Mouse (Mus musculus) forebrain, embryonic 12.5 days (tissue): ENCODE results near the gene Prok2. TPM values are rescaled to one million over a fixed set of nuclear protein-coding genes. Genes with fewer than 3 reads are reported as not detected.

ENCODE experiments used
- ATAC-seq: fragments of 200-750 bp; cut with Nextera tagmentation; 2 replicates; pipeline ENCODE4 v1.8.0; 2017; ENCODE audit warnings: moderate TSS enrichment; ENCODE audit not compliant: low FRiP score
- H3K27ac ChIP-seq: fragments of 300-500 bp; sonication (generic); 2 replicates; pipeline ENCODE4 v1.5.1; 2016; ENCODE audit warnings: mild to moderate bottlenecking
- H3K27me3 ChIP-seq: fragments of 300-500 bp; sonication (generic); 2 replicates; pipeline ENCODE4 v1.6.1; 2016; ENCODE audit warnings: mild to moderate bottlenecking
- H3K36me3 ChIP-seq: fragments of 300-500 bp; sonication (generic); replicated peaks from 2 replicates; pipeline ENCODE4 v1.6.1; 2016; ENCODE audit warnings: mild to moderate bottlenecking
- H3K4me1 ChIP-seq: fragments of 300-500 bp; sonication (generic); 2 replicates; pipeline ENCODE4 v1.6.1; 2016
- H3K4me2 ChIP-seq: fragments of 300-500 bp; sonication (generic); 2 replicates; pipeline ENCODE4 v1.6.1; 2016; ENCODE audit warnings: mild to moderate bottlenecking, moderate library complexity
- H3K4me3 ChIP-seq: fragments of 300-500 bp; sonication (generic); replicated peaks from 2 replicates; pipeline ENCODE4 v1.5.1; 2016; ENCODE audit warnings: mild to moderate bottlenecking
- H3K9ac ChIP-seq: fragments of 300-500 bp; sonication (generic); 2 replicates; pipeline ENCODE4 v1.6.1; 2016; ENCODE audit warnings: mild to moderate bottlenecking
- H3K9me3 ChIP-seq: fragments of 300-500 bp; sonication (generic); 2 replicates; pipeline ENCODE4 v1.6.1; 2016
- WGBS: fragments of 180-500 bp; shearing (Covaris S2); methylation state at CpG from one replicate; pipeline ENCODE4 v1.1.7; 2016; 5-methylcytosine and 5-hydroxymethylcytosine counted together
- polyA plus RNA-seq: library from polyadenylated mRNA; unstranded; fragments of >200 nt; fragmentation: Nextera tagmentation; extraction: Ambion mirVana; gene quantifications from 2 replicates; pipeline ENCODE4 v1.2.1, GENCODE M21; 2016

Gene Prok2
- polyA plus RNA-seq: 1.1 and 2.1 TPM in 2 replicates

DNA sequence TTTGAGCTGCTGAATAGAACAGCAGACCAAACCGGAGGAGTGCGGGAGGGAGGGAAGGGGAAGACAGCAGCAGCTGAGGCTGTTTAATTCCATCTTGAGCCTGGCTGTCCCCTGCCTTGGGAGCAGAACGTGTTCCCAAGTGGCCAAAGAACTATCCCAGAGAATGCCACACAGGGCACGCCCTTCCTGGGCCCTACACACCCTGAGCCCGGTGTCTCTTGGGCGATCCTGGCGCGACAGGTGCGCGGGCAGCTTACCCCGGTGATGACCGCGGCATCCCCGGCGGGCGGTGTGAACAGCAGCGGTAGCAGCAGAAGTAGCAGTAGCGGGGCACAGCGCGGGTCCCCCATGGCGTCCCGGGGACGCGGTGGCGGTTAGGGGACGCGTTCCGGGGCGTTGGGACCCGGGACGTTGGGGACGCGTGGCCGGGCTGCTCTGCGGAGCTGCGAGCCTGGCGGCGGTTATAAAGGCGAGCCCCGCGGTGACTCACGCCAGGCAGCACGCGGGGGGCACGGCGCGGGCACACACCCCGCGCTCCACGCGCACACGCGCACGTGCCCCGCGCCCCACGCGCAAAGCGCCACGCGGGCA is at the start of gene Prok2:
Prok2 (minus strand) TSS at position 422 of the 591 bp plus-strand sequence.
- H3K4me3 ChIP-seq: peak within 1 kb of the TSS; percentile 58
- H3K27ac ChIP-seq: no peak within 1 kb of the TSS
- peak within 1 kb of the TSS; percentile 98 for H3K4me2 ChIP-seq
- WGBS: 0% methylated on average over 61 of the region's 61 CpGs
- peak within 1 kb of the TSS; percentile 62 for H3K9ac ChIP-seq
- H3K36me3 ChIP-seq: no peaks in the 10 kb centered on the region
- H3K4me1 ChIP-seq: peaks cover 8% of the 10 kb centered on the region
- H3K27me3 ChIP-seq: peaks cover 64% of the 10 kb centered on the region
- ATAC-seq: 0 out of 2 replicates have a peak, but pooled peaks have one; percentile 36
- no peaks in the 10 kb centered on the region for H3K9me3 ChIP-seq

DNA sequence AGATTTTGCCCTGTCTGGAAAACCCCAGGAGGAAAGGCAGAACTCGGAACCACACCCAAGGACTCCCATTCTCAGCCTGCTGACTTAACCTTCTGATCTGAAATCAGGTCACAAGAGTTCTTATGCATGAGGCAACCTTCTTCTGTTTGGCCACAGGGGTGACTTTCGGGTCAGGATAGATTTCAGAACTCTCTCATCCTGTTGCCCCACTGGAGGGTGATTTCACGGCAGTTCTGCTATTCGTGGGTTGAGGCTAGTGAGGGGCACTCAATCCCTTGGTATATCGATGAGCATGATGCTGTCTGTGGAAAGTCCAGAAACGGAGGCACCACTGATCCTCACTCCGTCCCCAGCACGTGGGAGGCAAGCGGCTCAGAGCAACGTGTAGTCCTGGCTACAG is 48.5 kb upstream of the Prok2 start:
- Histone ChIP-seq H3K4me1 (no peaks in the 10 kb centered on the region), H3K27me3 (no peaks in the 10 kb centered on the region), H3K27ac (no peak overlapping the region), H3K9ac (no peak overlapping the region), H3K4me3 (no peak overlapping the region), H3K36me3 (no peaks in the 10 kb centered on the region), H3K9me3 (no peaks in the 10 kb centered on the region), H3K4me2 (no peak overlapping the region)
- no peak for ATAC-seq
- 79% methylated on average over 10 of the region's 10 CpGs for WGBS

DNA sequence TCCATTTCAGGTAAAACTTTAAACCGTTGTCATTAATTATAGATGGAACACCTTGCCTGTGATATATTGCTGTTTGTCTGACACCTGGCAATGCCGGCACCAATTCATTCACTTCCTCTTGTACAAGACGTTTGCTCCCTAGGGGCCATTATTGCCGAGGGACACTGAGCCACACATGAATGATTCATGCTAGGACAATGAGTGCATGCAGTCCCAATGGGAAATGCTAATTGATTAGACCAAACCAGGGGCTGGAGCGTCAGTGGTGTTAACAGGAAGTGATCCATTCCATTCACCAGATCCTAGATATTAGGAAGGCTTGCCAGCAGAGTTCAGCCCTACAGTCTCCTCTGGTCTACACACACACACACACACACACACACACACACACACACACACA is 42.3 kb upstream of the Prok2 start:
- no peak overlapping the region for H3K9ac ChIP-seq
- no peak overlapping the region for H3K27ac ChIP-seq
- no peak overlapping the region for H3K4me2 ChIP-seq
- no peaks in the 10 kb centered on the region for H3K36me3 ChIP-seq
- no peaks in the 10 kb centered on the region for H3K9me3 ChIP-seq
- 34% methylated on average over 5 of the region's 5 CpGs for WGBS
- H3K27me3 ChIP-seq: no peaks in the 10 kb centered on the region
- no peak overlapping the region for H3K4me3 ChIP-seq
- H3K4me1 ChIP-seq: peaks cover 3% of the 10 kb centered on the region
- ATAC-seq: no peak

DNA sequence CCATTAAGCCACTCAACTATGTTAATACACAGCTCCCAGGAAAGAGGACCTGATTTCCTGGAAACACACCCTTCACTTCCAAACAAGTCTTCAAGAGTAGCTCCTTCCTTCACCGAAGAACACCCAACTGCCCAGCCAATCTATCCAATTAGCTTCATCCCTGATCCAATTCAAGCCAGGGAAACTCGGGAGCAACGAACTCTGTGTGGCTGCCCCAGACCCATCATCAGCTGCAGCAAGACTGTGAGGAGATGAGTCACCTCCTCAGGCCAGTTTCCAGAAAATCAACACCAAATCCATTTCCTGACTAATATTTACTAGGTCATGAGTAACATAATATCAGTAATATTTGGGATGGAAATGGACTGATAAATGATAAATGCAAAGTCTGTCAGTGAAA is 38.7 kb upstream of the Prok2 start:
- 86% methylated on average over 3 of the region's 3 CpGs for WGBS
- Histone ChIP-seq H3K36me3 (no peaks in the 10 kb centered on the region), H3K9ac (no peak overlapping the region), H3K27me3 (no peaks in the 10 kb centered on the region), H3K27ac (no peak overlapping the region), H3K4me2 (no peak overlapping the region), H3K4me3 (no peak overlapping the region), H3K4me1 (peaks cover 12% of the 10 kb centered on the region), H3K9me3 (no peaks in the 10 kb centered on the region)
- no peak for ATAC-seq

DNA sequence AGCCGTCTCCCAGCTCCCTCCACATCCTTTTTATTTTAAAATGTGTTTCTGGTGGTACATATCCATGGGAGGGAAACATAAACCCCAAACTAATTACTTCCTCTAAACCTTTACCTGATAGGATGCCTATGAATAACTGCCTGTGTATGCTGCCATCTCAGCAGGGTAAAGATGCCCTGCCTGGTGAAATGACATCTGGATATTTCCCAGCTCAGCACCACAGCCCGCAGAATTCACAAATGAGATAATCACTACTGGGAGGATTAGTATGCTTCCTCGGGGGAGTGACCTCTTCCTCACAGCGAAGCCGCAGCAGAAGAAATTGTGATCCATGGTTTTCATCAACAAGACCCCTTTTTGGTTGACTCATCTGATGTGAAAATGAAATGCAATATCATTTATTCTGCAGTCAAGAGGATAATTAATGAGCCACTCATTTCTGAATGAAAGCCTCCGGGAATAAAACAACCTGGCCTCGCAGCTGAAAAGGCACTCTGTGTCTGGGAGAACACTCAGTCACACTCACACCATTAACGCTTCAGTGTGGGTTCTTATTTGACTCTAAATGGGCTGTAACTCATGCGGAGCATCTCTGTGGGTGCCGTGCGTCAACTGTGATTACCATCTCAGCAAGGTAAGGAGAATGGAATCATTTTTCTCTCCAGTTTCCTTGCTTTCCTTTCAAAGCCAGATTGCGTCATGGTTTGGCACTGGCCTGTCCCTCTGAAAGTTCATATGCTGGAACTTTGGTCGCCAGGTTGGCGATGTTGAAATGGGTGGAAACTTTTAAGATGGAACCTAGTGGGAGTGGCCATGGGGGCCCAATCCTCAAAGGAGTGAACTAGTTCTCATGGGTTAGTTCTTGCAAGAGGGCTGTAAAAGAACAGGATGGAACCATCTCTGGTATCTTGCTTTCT is 36.1 kb upstream of the Prok2 start:
- Histone ChIP-seq H3K9ac (no peak overlapping the region), H3K4me3 (no peak overlapping the region), H3K27ac (0 out of 2 replicates have a peak overlapping the region, but pooled peaks have one; percentile 31), H3K4me2 (no peak overlapping the region), H3K36me3 (no peaks in the 10 kb centered on the region), H3K27me3 (no peaks in the 10 kb centered on the region), H3K4me1 (peaks cover 9% of the 10 kb centered on the region), H3K9me3 (no peaks in the 10 kb centered on the region)
- no peak for ATAC-seq
- 52% methylated on average over 14 of the region's 14 CpGs for WGBS

DNA sequence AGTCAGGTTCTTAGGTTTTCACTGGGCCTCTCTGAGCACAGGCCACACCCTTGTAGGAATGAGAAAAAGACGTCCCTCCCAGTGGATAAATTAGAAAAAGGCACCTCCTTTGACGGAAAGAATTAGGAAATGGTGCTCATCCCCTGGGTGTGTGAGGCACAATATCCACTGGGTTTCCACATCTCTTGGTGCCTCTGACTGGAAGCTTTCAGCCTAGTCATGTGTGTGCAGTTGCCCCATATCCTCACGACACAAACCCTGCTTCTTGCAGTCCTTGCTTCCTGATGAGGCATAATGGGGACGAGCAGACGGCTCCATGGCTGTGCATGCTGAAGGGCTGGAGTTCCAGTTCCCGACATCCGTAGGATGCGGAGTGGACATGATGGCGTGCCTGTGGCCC is 29.9 kb upstream of the Prok2 start:
- no peak for ATAC-seq
- Histone ChIP-seq H3K9me3 (no peaks in the 10 kb centered on the region), H3K36me3 (no peaks in the 10 kb centered on the region), H3K4me3 (no peak overlapping the region), H3K9ac (no peak overlapping the region), H3K4me2 (no peak overlapping the region), H3K27me3 (no peaks in the 10 kb centered on the region), H3K4me1 (no peaks in the 10 kb centered on the region), H3K27ac (no peak overlapping the region)
- 83% methylated on average over 9 of the region's 9 CpGs for WGBS

DNA sequence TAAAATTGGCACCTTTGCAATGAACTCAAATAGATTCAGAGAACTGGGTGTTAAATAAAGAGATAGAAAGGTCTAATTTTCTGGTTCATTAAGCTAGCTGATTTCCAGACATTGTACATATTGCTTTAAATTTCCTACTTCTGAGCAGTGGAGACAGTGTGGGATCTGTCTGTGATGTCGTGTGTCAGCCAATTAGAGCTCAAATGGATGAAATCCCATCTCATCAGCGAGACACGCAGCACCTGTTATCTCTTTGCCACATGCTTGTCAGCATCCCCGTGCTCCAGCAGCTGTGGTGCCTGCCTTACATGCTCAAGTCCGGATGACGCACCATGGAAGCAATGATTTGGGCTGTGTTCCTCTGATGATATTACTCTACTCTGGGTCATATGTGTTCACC is 25.1 kb upstream of the Prok2 start:
- Histone ChIP-seq H3K27me3 (no peaks in the 10 kb centered on the region), H3K36me3 (no peaks in the 10 kb centered on the region), H3K4me3 (no peak overlapping the region), H3K9ac (no peak overlapping the region), H3K4me1 (no peaks in the 10 kb centered on the region), H3K4me2 (no peak overlapping the region), H3K9me3 (no peaks in the 10 kb centered on the region), H3K27ac (no peak overlapping the region)
- ATAC-seq: no peak
- WGBS: 57% methylated on average over 6 of the region's 6 CpGs

DNA sequence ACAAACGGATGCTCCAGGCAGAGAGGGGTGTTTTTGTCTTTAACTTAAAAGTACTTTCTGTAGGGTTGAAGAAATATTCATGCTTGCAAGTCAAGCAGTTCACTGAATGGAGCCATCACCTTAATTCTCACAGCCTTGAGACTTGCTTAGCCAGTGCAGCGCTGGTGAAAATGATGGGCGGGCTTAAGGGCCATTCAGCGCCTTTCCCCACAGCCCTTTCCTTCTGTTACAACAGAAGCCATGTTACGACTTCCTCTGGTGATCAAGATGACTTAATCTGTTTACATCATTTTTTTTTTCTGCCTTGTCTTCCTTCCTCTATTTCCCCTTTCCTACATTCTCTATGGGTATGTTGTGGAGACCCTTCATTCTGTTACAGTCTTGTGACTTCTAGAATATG is 20.1 kb upstream of the Prok2 start:
- Histone ChIP-seq H3K4me3 (no peak overlapping the region), H3K4me1 (no peaks in the 10 kb centered on the region), H3K27ac (no peak overlapping the region), H3K4me2 (no peak overlapping the region), H3K27me3 (no peaks in the 10 kb centered on the region), H3K9me3 (no peaks in the 10 kb centered on the region), H3K9ac (no peak overlapping the region), H3K36me3 (no peaks in the 10 kb centered on the region)
- no peak for ATAC-seq
- WGBS: 85% methylated on average over 5 of the region's 5 CpGs

DNA sequence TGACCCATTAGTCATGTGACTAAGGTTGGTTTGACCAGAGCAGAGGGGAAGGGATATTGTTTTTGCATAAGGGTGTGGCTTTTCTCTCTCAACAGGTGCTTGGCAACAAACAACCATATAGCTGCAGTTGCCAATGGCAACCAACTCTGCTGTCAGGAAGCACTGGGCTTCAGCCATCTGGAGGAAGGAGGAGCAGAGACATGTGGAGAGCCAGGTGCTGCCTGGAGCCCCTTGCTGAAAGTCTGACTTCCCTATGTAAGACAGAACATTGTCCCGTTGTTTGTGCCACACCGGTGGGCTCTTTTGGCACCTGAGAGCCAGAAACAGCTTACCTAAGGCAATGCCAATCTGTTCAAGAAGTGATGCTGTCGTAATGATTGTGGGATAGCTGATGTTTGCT is 16.7 kb upstream of the Prok2 start:
- no peak overlapping the region for H3K27ac ChIP-seq
- no peaks in the 10 kb centered on the region for H3K36me3 ChIP-seq
- H3K4me3 ChIP-seq: no peak overlapping the region
- no peak overlapping the region for H3K9ac ChIP-seq
- WGBS: 82% methylated on average over 3 of the region's 3 CpGs
- no peak for ATAC-seq
- no peaks in the 10 kb centered on the region for H3K27me3 ChIP-seq
- no peak overlapping the region for H3K4me2 ChIP-seq
- no peaks in the 10 kb centered on the region; the same call in 1 of the 2 replicates for H3K4me1 ChIP-seq
- H3K9me3 ChIP-seq: no peaks in the 10 kb centered on the region

DNA sequence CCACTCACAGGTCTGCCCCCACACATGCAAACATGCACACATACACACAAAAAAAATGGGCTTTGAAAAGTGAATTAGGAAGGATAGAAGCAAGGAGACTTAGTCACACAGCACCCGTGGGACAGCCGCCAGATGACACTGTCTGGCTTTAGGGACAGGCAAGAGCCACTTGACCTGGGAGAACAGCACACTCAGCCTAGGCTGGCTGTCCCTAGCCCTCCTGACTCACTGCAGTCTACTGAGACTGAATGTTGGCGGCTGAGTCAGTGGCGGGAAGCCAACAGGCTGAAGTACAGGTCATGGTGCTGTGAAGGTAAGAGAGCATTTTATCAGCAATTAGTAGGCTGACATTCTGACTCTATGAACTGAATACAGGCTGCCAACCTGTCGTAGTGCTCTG is 8.5 kb upstream of the Prok2 start:
- Histone ChIP-seq H3K27ac (no peak overlapping the region), H3K9ac (no peak overlapping the region), H3K4me3 (no peak overlapping the region), H3K36me3 (no peaks in the 10 kb centered on the region), H3K9me3 (no peaks in the 10 kb centered on the region), H3K4me2 (no peak overlapping the region), H3K4me1 (no peaks in the 10 kb centered on the region; the same call in 1 of the 2 replicates), H3K27me3 (peaks cover 7% of the 10 kb centered on the region)
- WGBS: 81% methylated on average over 5 of the region's 5 CpGs
- no peak for ATAC-seq

DNA sequence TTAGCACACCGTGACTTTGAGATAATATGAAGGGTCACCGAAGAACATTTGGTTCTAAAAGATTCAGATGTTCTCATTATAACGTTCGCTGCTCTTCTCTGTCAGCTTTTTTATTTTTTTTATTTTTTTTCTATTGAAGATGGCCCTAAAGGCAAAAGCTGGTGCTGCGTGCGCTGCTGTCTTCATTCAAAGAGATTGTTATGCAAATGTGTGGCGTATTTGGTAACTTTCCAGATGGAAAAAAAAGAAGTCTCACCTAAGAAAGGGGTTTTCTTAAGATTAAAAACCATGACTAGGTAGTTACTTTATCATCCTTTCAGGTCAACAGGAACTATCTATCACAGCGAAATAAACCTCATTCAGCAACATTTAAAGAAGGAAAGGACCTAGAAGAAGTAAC is 6.5 kb upstream of the Prok2 start:
- Histone ChIP-seq H3K4me2 (no peak overlapping the region), H3K36me3 (no peaks in the 10 kb centered on the region), H3K9ac (no peak overlapping the region), H3K27me3 (peaks cover 27% of the 10 kb centered on the region), H3K4me1 (no peaks in the 10 kb centered on the region), H3K4me3 (no peak overlapping the region), H3K9me3 (no peaks in the 10 kb centered on the region), H3K27ac (no peak overlapping the region)
- ATAC-seq: no peak
- WGBS: 73% methylated on average over 8 of the region's 8 CpGs

DNA sequence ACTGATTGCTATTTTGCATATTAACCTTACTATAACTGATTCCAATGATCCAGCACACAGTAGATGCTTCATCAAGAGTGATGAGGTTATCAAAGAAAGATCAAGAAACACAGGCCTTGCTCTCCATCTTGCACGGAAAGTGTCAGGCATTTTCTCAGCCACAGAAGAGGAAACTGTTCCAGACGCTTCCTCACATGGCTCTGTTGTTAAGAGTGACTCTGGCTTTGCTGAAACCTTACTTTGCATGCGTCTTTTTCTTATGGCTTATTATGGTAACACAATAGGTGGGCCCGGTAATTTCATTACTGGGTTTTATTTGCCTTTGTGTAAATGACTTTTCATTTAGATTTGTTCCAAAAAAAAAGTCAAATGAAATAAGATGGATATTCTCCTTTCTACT is 5.7 kb upstream of the Prok2 start:
- Histone ChIP-seq H3K36me3 (no peaks in the 10 kb centered on the region), H3K9ac (no peak overlapping the region), H3K4me2 (no peak overlapping the region), H3K4me3 (no peak overlapping the region), H3K9me3 (no peaks in the 10 kb centered on the region), H3K27me3 (peaks cover 34% of the 10 kb centered on the region), H3K4me1 (no peaks in the 10 kb centered on the region; the same call in 1 of the 2 replicates), H3K27ac (no peak overlapping the region)
- ATAC-seq: no peak
- 83% methylated on average over 4 of the region's 4 CpGs for WGBS

DNA sequence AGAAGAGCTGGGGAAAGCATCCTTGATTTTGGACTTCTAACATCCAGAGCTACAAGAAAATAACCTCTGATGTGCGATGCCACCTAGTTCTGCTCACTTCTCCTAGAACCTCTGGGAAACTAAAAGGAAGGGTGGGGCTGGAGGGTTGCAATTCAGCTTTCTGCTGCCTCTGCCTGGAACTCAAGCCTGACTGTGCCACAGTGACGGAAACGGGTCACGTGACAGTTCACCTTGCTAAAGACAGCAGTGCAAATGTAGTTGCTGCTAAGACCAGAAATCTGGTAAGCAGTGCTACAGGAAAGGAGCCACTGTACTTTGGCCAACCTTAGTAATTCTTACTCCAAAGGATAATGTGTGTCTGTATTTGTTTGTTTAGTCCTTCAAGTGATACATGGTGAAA is 3.7 kb upstream of the Prok2 start:
- no peaks in the 10 kb centered on the region for H3K36me3 ChIP-seq
- H3K4me1 ChIP-seq: peaks cover 8% of the 10 kb centered on the region
- H3K9ac ChIP-seq: no peak overlapping the region
- H3K27ac ChIP-seq: no peak overlapping the region
- WGBS: 95% methylated on average over 4 of the region's 4 CpGs
- ATAC-seq: no peak
- no peaks in the 10 kb centered on the region for H3K9me3 ChIP-seq
- H3K27me3 ChIP-seq: peaks cover 53% of the 10 kb centered on the region
- H3K4me2 ChIP-seq: no peak overlapping the region
- H3K4me3 ChIP-seq: no peak overlapping the region
